Mouse (Mus musculus) layer of hippocampus, adult 2 months (tissue): Measurements from ENCODE around the gene Pxylp1. TPM values are rescaled to one million over a fixed set of nuclear protein-coding genes. Genes with fewer than 3 reads are reported as not detected.

Source experiments
- DNase-seq, 2 experiments: peaks; one replicate each; pipeline ENCODE4 v3.0.0; 2022; ENCODE audit warnings: low spot score in 2 of 2
- H3K27ac ChIP-seq: fragments of 200-600 bp; 2 replicates; pipeline ENCODE4 v1.8.1; 2022
- H3K4me3 ChIP-seq: fragments of 200-600 bp; 2 replicates; pipeline ENCODE4 v1.8.1; 2022; ENCODE audit warnings: mild to moderate bottlenecking
- CTCF ChIP-seq: fragments of 200-600 bp; conservative IDR thresholded peaks from 2 replicates; pipeline ENCODE4 v1.8.1; 2022; ENCODE audit warnings: antibody characterized with exemption, mild to moderate bottlenecking, moderate library complexity
- total RNA-seq, 2 experiments: library from RNA; stranded (reverse); gene quantifications; 2 replicates each; pipeline ENCODE4 v1.2.3; 2021

Gene Pxylp1
- total RNA-seq, 2 experiments from 2014 or later = 17.7 to 20.2 TPM

DNA sequence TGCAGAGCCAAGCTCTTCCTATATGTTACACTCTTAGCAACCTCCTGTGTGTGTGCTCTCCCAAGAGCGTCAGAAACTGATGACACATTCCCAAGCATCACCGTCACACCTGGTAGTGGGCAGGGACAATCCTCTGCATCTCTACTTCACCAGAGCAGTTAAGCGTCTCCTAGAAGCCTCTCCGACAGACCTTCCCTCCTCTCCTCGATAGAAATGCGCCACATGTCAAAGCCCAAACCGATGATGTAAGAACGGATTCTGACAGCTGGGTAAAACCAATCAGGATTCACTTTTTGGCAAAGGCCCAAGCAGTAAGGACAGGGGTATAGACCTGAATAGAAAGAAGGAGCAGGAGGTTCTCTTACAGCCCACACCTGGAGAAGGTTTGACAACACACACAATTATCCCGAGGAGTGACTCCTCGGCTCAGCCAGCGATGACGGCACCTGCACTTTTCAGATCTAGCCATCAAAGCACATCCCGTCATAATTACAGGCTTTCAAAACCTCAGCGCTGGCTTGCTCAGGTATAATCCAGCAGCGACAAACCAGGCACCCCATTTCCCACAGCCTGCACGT is 26.9 kb downstream of the Pxylp1 start:
- Histone ChIP-seq H3K27ac (peak overlapping the region; percentile 64; the same call in 1 of the 2 replicates), H3K4me3 (peak overlapping the region; percentile 27)
- no peak for DNase-seq

DNA sequence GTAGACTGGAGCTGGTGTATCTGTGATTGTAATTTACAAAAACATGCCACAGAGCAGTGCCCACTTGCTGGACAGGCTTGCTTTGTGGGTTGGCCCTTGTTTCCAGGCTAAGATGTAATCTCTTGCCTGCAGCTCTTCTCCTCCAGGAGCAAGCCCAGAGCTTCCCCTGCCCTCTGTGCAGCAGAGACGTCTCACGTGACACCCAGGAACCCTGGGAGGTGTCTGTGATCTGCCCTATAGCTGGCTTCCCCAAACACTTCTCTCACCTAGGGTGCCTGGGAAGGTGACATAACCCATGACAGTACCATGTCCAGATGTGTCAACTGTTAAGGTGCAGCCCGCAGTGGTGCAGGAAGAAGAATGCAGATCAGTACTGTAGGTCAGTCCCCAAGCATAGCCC is 28.9 kb downstream of the Pxylp1 start:
- DNase-seq = no peak
- no peak overlapping the region for H3K4me3 ChIP-seq
- TF ChIP-seq CTCF = no peak

More for the DNA sequence above, 26.9 kb downstream of the Pxylp1 start:
- no peak for TF ChIP-seq CTCF

DNA sequence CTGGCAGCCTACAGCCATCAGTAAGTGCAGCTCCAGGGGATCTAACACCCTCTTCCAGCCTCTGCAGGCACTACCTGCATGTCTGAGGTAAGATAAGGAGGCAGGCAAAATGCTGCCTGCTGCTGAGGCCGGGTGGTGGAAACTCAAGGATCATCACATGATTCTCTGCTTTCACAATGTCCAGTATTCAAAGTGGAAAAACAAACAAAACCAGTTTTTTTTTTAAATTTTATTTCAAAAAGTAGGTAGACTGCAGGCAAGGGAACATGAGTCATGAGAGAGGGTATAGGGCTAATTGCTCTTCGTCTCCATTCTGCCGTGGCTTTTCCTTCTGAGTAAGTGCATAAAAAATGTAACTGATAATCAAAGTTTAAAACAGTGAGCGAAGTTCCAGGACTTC is 29.6 kb downstream of the Pxylp1 start:
- TF ChIP-seq CTCF = no peak
- DNase-seq = no peak
- Histone ChIP-seq H3K27ac (no peak overlapping the region), H3K4me3 (no peak overlapping the region)

More for the DNA sequence above, 28.9 kb downstream of the Pxylp1 start:
- H3K27ac ChIP-seq = no peak overlapping the region

DNA sequence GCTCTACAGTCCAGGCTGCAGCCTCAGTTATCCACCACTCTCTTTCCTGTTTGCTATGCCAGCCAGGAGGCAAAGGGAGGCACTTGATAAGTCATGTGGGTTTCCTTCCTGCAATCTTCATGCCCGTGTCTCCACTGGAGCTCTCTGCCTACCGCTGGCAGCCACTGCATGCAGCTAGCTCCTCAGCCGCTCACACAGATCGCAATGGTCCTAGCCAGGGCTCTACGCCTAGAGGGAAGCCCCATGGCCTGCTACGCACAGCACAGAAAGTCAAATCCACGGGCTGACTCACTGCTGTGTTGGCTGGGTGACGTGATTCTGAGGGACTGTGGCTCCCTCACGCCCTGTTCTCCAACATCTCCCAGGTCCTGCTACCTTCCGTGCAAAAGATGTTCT is 31.4 kb downstream of the Pxylp1 start:
- Histone ChIP-seq H3K4me3 (no peak overlapping the region; the same call in 1 of the 2 replicates), H3K27ac (peak overlapping the region; percentile 44; the same call in 1 of the 2 replicates)
- no peak for DNase-seq
- TF ChIP-seq CTCF = no peak

DNA sequence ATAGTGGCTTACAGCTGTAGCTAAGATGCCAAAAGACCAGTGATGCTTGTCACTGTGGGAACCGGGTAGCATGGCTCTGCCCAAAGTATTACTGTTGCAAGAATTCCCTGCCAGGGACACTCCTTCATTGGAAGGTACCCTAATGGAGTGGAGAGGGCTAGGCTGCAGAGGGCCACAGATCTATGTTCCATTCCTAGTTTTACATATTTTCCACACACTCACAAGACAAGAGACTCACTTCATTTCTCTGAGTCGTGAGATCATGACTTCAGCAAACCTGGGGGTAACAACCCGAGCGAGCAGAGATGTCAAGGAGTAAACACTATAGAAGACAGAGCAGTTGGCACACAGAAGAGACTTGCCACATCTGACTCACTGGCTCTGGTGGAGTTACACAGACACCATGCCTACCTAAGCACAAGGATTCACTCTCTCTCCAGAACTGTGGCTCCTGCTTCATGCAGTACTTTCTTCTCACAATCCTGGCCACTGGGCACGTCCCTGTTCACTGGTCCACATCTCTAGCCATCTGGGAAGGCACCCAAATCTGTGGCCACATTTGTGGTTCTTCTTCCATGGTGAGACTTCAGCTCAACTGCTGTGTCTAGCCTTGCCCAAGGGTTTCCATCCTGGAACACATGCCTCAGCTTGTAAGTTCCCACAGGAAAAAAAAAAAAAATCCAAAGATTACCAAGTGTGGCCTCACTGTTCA is 31.9 kb downstream of the Pxylp1 start:
- no peak for TF ChIP-seq CTCF
- peak overlapping the region; percentile 44; the same call in 1 of the 2 replicates for H3K27ac ChIP-seq
- DNase-seq = no peak

DNA sequence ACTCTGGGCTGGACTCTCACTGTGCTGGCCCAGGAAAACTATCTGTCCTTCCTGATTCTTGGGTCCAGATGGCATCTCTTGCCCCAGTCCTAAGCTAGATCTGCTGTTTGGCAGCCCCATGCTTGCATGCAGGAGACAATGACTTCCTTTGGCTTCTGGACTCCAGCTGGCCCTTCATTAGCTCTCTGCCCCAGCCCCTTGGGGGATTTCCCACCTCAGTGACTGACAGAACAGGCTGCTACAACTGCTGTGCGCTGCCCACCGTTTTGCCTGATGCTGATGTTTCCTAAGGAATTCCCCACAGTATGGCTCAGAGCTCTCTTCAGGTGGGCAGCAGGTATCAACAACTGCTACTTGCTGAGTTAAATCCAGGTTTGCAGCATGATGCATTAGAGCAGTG is 33.4 kb downstream of the Pxylp1 start:
- H3K4me3 ChIP-seq = no peak overlapping the region
- DNase-seq = no peak
- no peak overlapping the region for H3K27ac ChIP-seq

More for the DNA sequence above, 31.9 kb downstream of the Pxylp1 start:
- no peak overlapping the region for H3K4me3 ChIP-seq

DNA sequence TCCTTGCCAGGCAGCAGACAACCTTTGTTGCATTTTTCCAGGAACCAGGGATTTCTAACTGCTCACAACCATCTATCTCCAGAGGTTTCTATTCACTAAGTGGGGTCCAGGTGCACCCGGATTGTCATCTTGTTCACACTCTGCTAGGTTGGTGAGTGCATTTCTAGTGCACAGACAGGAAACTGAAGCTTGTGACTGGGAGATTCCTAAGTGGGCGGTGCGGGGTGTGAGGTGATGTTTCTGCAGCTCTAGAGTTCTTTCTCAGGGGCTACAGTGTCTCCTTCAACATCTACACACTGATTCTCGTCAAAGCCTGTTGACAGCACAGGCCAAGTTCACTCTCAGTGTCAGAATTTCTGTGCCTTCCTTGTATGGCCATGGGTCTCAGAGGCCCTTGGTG is 34.6 kb downstream of the Pxylp1 start:
- no peak for DNase-seq
- no peak overlapping the region for H3K4me3 ChIP-seq
- TF ChIP-seq CTCF = no peak
- H3K27ac ChIP-seq = no peak overlapping the region

More for the DNA sequence above, 33.4 kb downstream of the Pxylp1 start:
- no peak for TF ChIP-seq CTCF

DNA sequence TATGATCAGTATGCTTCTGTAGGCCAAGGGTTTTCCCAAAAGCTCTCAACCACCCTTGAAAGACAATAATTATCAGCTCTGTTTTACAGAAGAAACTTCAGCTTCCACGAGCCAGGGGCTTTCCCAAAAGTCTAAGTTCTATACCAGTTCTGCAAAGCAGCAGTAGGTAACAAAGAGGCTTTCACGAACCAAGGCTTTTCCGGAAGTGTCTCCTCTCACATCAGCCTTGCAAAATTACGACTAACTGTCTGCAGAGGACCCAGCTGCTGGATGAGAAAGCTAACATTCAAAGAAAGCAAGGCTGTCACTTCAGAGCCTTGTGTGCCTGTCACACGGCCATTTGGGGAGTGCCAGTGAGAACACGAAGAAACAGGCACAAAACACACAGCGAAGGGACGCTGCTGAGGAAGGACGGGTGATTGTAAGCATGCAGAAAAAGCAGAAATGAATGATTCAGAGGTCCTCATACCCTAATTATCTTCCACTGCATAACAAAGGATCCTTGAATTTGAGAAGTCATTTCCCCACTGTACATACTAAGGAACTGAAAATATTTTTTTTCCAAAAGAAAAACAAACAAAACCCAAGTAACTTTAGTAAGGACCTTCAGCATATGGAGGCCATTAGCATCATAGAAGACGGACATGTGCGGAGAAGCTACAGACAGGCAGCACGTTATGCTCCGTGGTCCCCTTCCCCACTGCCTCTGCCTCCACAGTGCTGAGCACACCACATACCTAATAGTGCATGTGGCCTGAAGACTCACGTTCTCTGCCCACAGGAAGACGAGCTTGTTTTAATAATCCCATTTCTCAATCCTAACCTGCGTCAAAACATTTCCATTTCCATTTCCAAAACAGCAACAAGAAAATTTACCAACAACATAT is 38.9 kb downstream of the Pxylp1 start:
- TF ChIP-seq CTCF = no peak
- DNase-seq = no peak
- no peak overlapping the region for H3K4me3 ChIP-seq
- no peak overlapping the region for H3K27ac ChIP-seq

DNA sequence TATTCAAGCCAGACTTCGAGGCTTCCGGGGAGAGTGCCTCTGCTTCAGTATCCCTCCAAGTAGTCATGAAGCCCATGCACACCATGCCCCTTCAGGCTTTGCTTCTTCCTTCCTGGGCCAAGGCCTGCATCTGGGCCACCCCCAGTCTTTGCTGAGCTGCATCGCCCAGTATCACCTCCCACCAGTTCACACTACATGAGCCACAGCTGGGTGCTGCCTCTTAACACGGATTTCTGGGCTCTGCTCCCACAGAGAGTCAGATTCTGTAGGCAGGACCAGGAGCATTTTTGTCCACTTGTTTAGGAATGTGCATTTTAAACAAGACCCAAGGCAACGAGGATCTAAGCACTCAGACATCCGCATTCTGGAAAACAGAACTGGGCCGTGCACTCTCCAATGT is 40.8 kb downstream of the Pxylp1 start:
- TF ChIP-seq CTCF = no peak
- DNase-seq = no peak
- H3K27ac ChIP-seq = peak overlapping the region; percentile 19; the same call in 1 of the 2 replicates
- H3K4me3 ChIP-seq = no peak overlapping the region

DNA sequence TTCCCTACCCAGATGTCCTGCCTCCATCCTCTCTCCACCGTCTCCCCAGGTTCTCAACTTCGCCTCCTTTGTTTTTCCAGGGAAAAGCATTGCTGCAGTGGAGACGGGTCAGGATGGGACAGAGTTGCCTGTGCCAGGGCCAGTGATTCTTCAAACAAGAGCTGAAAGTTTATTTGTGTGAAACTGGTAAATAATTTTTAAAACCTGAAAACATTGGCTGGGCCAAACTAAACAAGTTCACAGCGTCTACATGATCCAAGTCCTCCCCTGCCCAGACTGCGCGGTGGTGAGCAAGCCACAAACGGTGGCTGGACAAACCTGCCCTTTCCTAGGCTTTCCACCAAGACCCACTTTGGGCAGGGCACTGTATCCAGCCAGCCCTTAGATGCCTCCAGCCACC is 41.4 kb downstream of the Pxylp1 start:
- TF ChIP-seq CTCF = no peak
- H3K27ac ChIP-seq = peak overlapping the region; percentile 19; the same call in 1 of the 2 replicates
- no peak for DNase-seq
- no peak overlapping the region for H3K4me3 ChIP-seq

DNA sequence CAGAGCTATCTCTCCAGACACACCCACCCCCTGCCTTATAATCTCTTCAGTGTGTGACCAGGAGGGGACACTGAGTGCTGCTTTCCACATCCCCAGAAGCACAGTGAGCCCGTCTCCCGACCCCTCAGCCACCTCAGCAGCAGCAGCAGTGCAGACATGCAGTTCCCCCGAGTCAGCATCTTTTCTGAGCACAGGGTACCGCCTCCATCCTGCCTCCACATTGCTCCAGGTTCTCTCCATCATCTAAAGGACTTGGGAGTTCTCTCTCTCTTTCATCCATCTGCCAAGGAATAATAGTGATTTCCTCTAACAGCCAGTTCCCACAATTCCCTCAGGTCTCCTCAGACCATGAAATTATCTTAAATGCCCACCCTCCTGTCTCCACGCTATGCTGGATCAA is 43.5 kb downstream of the Pxylp1 start:
- Histone ChIP-seq H3K27ac (no peak overlapping the region), H3K4me3 (no peak overlapping the region)
- no peak for TF ChIP-seq CTCF
- DNase-seq = no peak

DNA sequence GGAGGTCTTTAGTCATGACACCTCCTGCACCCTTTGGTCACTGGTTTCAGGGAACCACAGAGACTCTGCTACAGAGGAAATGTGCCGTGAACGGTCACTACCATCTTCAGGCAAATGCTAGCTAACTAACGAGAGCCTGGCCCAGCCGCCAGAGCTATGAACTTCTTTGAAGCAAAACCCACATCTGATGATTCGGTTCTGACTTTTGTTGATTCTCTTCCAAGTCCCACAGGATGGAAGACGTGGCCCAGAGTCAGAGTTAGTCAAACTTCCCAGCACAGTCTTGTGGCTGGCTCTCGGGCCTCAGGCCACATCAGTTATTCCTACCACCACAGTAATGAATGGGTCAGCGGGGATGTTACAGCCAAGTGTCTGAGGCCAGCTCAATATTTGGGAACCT is 46.1 kb downstream of the Pxylp1 start:
- Histone ChIP-seq H3K4me3 (no peak overlapping the region), H3K27ac (no peak overlapping the region)
- no peak for DNase-seq
- TF ChIP-seq CTCF = no peak

DNA sequence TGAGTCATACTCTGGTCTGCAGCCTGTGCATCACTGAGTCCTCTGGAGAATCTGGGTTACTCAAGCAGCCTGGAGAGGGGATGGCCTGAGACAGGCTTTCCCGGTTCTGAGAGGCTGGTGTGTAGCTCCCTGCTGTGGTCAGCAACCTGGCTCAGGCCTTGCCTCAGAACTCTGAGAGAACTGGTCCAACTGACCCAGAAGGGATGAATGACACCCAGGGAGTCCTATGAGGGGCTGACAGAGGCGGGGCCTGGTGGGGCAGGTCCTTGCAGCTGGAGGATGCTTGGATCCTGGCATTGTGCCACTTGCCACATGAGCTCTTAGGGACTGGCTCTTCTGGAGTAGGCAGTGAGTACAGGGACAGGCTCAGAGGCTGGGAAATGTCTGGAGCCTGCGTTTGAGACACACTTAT is 47.7 kb downstream of the Pxylp1 start:
- DNase-seq = peak; percentile 52 to 59
- TF ChIP-seq CTCF = no peak
- H3K4me3 ChIP-seq = no peak overlapping the region
- peak overlapping the region; percentile 46; the same call in 1 of the 2 replicates for H3K27ac ChIP-seq
